Mouse (Mus musculus) cerebellum, adult 2 months (tissue): ENCODE data around the gene Rab24. TPM values are rescaled to one million over a fixed set of nuclear protein-coding genes. Genes with fewer than 3 reads are reported as not detected.

Experiments
- DNase-seq, 2 experiments: peaks; one replicate each; pipeline ENCODE4 v3.0.0; 2021
- H3K27ac ChIP-seq: fragments of 200-500 bp; 2 replicates; pipeline ENCODE4 v1.5.1; 2012; ENCODE audit warnings: low read length, control low read depth, inconsistent platforms; ENCODE audit not compliant: insufficient read depth
- H3K27me3 ChIP-seq: fragments of 200-500 bp; 2 replicates; pipeline ENCODE4 v1.6.1; 2012; ENCODE audit warnings: inconsistent platforms, mild to moderate bottlenecking, low read length, moderate library complexity; ENCODE audit not compliant: control insufficient read depth, insufficient read depth
- H3K4me1 ChIP-seq: fragments of 200-500 bp; 2 replicates; pipeline ENCODE4 v1.6.1; 2011; ENCODE audit warnings: low read length; ENCODE audit not compliant: control insufficient read depth, insufficient read depth
- H3K4me3 ChIP-seq: fragments of 200-500 bp; replicated peaks from 2 replicates; pipeline ENCODE3; 2011; ENCODE audit warnings: mild to moderate bottlenecking, low read depth, low read length, control low read depth; ENCODE audit not compliant: insufficient read depth
- CTCF ChIP-seq: fragments of 200-500 bp; IDR thresholded peaks from 2 replicates; pipeline ENCODE4 v1.5.1; 2011; ENCODE audit warnings: low read depth, mild to moderate bottlenecking, control low read depth, low read length, moderate library complexity, borderline replicate concordance; ENCODE audit not compliant: insufficient read depth
- POLR2A ChIP-seq: fragments of 200-500 bp; IDR thresholded peaks from 2 replicates; pipeline ENCODE4 v1.6.1; 2011; ENCODE audit warnings: low read length, control low read depth, borderline replicate concordance; ENCODE audit not compliant: insufficient read depth
- WGBS: fragments of 180-500 bp; shearing (Covaris S2); methylation state at CpG from one replicate; pipeline ENCODE4 v1.1.7; 2018; 5-methylcytosine and 5-hydroxymethylcytosine counted together
- polyA plus RNA-seq: library from polyadenylated mRNA; depleted of rRNA; stranded (reverse); fragments of >200 nt; gene quantifications from 2 replicates; pipeline ENCODE4 v1.2.3, GENCODE M21; 2012

Rab24 gene
- polyA plus RNA-seq, 1 experiment = 148 TPM

GRCm38 (mm10) chr13:55332331-55332730 lies 10.6 kb upstream of the Rab24 start:
- no peak for DNase-seq
- H3K27me3 ChIP-seq = no peaks in the 10 kb centered on the region
- H3K4me3 ChIP-seq = no peak overlapping the region
- peaks cover 4% of the 10 kb centered on the region for H3K4me1 ChIP-seq
- TF ChIP-seq POLR2A (no peak), CTCF (no peak)
- no peak overlapping the region for H3K27ac ChIP-seq
- WGBS = 84% methylated on average over 3 of the region's 3 CpGs

GRCm38 (mm10) chr13:55330567-55331400 lies 9.0 kb upstream of the Rab24 start:
- Histone ChIP-seq H3K27ac (no peak overlapping the region), H3K4me1 (peaks cover 8% of the 10 kb centered on the region), H3K27me3 (no peaks in the 10 kb centered on the region), H3K4me3 (peak overlapping the region; percentile 67)
- 36% methylated on average over 14 of the region's 14 CpGs for WGBS
- no peak for DNase-seq
- TF ChIP-seq CTCF (no peak; the same call in 1 of the 2 replicates), POLR2A (no peak)

- no peaks in the 10 kb centered on the region for H3K27me3 ChIP-seq
- H3K4me3 ChIP-seq = peak within 1 kb of the TSS; percentile 67
- peaks cover 8% of the 10 kb centered on the region for H3K4me1 ChIP-seq
- peak; percentile 69 to 79 for DNase-seq
- no peak within 1 kb of the TSS for H3K27ac ChIP-seq
- TF ChIP-seq POLR2A (no peak), CTCF (0 out of 2 replicates have a peak, but pooled peaks have one; percentile 27)
- WGBS = under 1% methylated on average over 79 of the region's 82 CpGs
Measured at GRCm38 (mm10) chr13:55329683-55330566, 8.2 kb upstream of the Rab24 start, which contains the start of gene Mxd3. Mxd3 (minus strand) TSS chr13:55329823.

- Histone ChIP-seq H3K4me3 (peak overlapping the region; percentile 31), H3K4me1 (peaks cover 8% of the 10 kb centered on the region), H3K27ac (no peak overlapping the region), H3K27me3 (no peaks in the 10 kb centered on the region)
- under 1% methylated on average over 29 of the region's 29 CpGs for WGBS
- DNase-seq = peak in 1 of 2 experiments; percentile 49
- no peak for TF ChIP-seq CTCF
- TF ChIP-seq POLR2A = no peak
Measured at GRCm38 (mm10) chr13:55329109-55329682, 7.5 kb upstream of the Rab24 start.

GRCm38 (mm10) chr13:55328641-55329040 lies 6.9 kb upstream of the Rab24 start:
- H3K4me1 ChIP-seq = peaks cover 8% of the 10 kb centered on the region
- H3K4me3 ChIP-seq = no peak overlapping the region
- H3K27ac ChIP-seq = no peak overlapping the region
- no peak for DNase-seq
- no peak for TF ChIP-seq POLR2A
- no peak for TF ChIP-seq CTCF
- H3K27me3 ChIP-seq = no peaks in the 10 kb centered on the region
- WGBS = 60% methylated on average over 4 of the region's 4 CpGs

- 73% methylated on average over 6 of the region's 6 CpGs for WGBS
- TF ChIP-seq POLR2A (no peak), CTCF (no peak)
- H3K4me3 ChIP-seq = no peak overlapping the region
- no peak overlapping the region for H3K27ac ChIP-seq
- H3K4me1 ChIP-seq = peaks cover 8% of the 10 kb centered on the region
- no peaks in the 10 kb centered on the region for H3K27me3 ChIP-seq
- peak in 1 of 2 experiments; percentile 12 for DNase-seq
Measured at GRCm38 (mm10) chr13:55328171-55328570, 6.4 kb upstream of the Rab24 start.

GRCm38 (mm10) chr13:55327633-55328032 lies 5.9 kb upstream of the Rab24 start:
- Histone ChIP-seq H3K4me1 (peaks cover 8% of the 10 kb centered on the region), H3K27ac (no peak overlapping the region), H3K4me3 (no peak overlapping the region), H3K27me3 (no peaks in the 10 kb centered on the region)
- 9% methylated on average over 8 of the region's 8 CpGs for WGBS
- TF ChIP-seq CTCF (peak; percentile 88), POLR2A (no peak)
- DNase-seq = peak; percentile 85
